Mouse (Mus musculus): ENCODE results near the gene Chmp6. TPM values are rescaled to one million over a fixed set of nuclear protein-coding genes. Genes with fewer than 3 reads are reported as not detected.

The Chmp6 gene
- polyA plus RNA-seq, 1 experiment: 38.0 TPM

DNA sequence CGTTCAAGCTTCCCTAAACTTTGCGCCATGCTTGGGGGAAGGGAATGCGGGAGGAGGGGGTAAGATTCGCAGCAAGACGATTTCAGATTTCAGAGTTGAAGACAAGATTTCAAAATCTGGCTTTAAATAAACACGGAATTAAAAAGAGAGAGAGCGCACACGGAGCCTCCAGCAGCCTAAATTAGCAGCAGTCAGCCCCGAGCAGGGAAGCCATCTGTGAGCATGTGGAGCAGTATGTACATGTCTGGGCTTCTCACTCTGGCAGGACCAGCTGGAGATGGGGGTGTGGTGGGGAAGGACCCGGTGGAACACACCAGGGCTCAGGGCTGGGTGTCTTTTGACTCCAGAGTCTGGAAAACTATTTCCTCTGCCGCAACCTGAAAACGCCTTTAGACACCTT lies 24.0 kb downstream of the Chmp6 start:
- DNase-seq (ENCODE audit: low spot score): no peak

- DNase-seq (ENCODE audit: low spot score): no peak
Measured at GRCm38 (mm10) chr11:119937772-119938502, 24.7 kb downstream of the Chmp6 start.

GRCm38 (mm10) chr11:119939073-119939710 lies 26.0 kb downstream of the Chmp6 start:
- no peak for DNase-seq (ENCODE audit: low spot score)

DNA sequence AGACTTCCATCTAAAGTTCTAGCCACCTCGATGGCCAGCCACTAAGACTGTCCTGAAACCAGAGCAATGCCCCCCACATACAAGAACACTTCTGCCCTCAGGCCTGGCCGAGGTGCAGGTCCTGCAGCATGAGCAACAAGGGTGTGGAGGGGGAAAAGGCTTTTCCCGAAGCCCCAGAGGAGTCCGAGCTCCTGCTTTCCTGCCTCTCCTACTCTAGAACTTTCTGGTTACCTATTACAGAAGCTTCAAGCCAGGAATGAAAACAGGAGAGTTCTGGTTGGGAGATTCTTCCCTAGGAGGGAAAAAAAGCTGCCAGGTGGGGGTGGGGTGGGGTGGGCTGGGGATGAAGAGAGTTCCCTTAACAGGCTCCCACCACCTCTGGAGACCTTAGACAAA lies 26.5 kb downstream of the Chmp6 start:
- DNase-seq (ENCODE audit: low spot score): no peak

- no peak for DNase-seq (ENCODE audit: low spot score)
Measured at GRCm38 (mm10) chr11:119940142-119940541, 26.9 kb downstream of the Chmp6 start.

GRCm38 (mm10) chr11:119941794-119942193 lies 28.6 kb downstream of the Chmp6 start:
- no peak for DNase-seq (ENCODE audit: low spot score)

- DNase-seq (ENCODE audit: low spot score): no peak
Measured at GRCm38 (mm10) chr11:119942201-119942726, 29.0 kb downstream of the Chmp6 start.

- DNase-seq (ENCODE audit: low spot score): peak; percentile 98
Measured at GRCm38 (mm10) chr11:119942727-119943427, 29.6 kb downstream of the Chmp6 start, which contains the start of gene Baiap2. Gene Baiap2, plus strand, starts transcription at chr11:119942763.

GRCm38 (mm10) chr11:119943428-119943988 lies 30.3 kb downstream of the Chmp6 start:
- DNase-seq (ENCODE audit: low spot score): no peak

DNA sequence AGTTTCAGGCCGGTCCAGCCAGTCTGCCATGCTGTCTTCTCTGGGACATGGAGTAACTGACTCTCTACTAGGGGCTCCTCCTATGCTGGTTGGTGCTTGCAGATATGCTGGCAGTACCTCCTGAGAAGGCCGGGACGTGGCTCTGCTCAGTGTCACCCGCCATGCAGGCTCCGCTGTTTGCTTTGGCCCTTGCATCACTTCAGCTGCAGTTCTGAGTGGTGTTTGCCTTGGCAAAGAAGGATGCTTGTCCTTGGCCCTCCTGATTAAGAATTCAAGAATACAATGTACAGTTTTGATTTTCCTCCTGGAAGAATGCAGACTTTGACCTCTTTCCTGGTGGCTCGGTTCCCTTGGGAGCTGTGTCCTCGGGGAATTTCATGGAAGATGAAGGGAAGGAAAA lies 32.1 kb downstream of the Chmp6 start:
- DNase-seq (ENCODE audit: low spot score): no peak

GRCm38 (mm10) chr11:119947426-119947825 lies 34.2 kb downstream of the Chmp6 start:
- no peak for DNase-seq (ENCODE audit: low spot score)

GRCm38 (mm10) chr11:119947897-119948296 lies 34.7 kb downstream of the Chmp6 start:
- DNase-seq (ENCODE audit: low spot score): no peak

DNA sequence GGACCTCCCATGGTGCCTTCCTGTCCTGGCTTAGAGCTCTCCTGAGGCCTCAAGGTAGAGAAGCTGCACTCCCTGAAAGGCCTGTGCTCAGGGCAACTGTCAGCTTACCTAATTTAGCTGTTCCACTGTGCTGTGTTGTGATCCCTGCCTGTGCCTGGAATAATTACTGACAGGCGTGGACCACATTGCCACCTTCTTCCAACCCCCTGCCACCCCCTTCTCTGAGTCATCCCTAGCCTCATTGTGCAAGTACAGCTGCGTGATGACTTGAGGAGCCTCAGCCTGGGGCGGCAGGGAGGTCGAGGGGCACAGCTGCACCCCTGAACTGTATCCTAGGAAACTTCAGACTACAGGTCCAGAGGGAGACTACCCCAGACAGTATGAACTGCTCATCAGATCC lies 35.1 kb downstream of the Chmp6 start:
- DNase-seq (ENCODE audit: low spot score): no peak

DNA sequence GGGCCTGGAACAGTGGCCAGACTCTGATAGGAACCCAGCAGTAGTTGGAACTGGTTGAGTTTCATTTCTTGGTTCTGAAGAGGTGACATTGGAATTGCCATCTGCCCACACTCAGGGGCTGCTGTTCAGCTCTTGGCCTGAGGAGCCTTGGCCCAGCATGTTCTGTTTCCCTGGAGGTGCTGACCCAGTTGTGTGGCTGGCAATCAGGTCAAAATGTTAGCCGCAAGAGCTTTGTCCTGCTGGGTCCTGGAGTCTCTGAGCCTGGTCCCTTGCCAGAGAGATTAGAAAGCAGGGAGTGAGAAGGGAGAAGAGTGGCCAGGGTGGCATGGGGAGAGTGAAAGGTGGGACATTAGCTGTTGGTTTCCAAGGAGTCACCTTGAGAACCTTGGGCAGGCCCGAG lies 35.6 kb downstream of the Chmp6 start:
- no peak for DNase-seq (ENCODE audit: low spot score)

DNA sequence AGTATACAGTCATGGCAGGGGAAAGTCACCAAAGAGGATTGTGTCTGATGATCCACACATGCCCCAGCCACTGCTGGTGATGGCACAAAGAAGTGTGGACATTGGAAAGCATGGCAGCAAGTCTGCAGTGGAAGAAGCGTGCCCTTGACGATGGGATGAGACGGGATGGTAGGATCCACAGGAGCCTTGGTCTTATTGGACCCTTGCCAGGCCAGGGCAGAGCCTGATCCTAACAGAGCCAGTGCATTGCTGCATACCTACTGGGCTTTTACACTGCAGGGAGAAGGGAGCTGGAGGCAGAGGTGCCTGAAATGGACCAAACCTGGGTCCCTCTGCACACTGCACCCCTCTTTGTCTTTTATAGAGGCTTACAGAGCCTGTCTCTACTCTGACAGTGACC lies 37.3 kb downstream of the Chmp6 start:
- no peak for DNase-seq (ENCODE audit: low spot score)

DNA sequence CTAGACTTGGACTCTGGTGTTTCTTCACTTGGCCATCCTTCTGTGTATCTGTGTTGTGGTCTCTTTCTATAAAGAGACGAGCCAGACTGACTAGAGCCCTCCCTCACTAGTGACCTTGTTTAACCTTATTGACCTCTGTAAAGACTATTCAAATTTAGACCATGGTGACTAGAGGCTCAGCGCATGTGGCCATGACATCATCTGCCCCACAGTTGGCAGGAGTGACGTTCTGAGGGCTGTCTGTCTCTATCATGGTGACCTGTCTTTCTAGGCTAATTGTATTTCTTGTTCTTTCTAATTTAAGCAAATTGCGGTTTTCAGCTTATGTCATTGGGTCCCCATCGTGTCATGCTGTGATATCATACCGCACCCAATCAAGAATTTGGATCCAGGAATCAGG lies 38.1 kb downstream of the Chmp6 start:
- DNase-seq (ENCODE audit: low spot score): no peak

GRCm38 (mm10) chr11:119952429-119953224 lies 39.4 kb downstream of the Chmp6 start:
- DNase-seq (ENCODE audit: low spot score): no peak

DNA sequence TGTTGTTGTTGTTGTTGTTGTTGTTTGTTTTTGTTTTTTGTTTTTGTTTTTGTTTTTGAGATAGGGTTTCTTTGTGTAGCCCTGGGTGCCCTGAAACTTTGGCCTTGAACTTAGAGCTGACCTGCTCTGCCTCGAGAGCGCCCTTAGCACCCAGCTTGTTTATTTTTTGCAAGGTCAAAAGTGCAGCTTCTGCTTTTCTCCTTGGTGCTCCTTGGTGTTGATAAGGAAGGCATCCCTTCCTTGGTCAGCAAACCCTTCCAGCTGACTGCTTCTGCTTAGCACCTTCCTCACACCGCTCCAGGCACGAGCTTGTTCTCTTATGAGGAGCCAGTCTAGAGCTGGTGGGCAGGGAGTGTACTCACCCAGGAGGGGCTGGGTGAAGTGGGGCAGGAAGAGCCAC lies 41.0 kb downstream of the Chmp6 start:
- DNase-seq (ENCODE audit: low spot score): no peak

DNA sequence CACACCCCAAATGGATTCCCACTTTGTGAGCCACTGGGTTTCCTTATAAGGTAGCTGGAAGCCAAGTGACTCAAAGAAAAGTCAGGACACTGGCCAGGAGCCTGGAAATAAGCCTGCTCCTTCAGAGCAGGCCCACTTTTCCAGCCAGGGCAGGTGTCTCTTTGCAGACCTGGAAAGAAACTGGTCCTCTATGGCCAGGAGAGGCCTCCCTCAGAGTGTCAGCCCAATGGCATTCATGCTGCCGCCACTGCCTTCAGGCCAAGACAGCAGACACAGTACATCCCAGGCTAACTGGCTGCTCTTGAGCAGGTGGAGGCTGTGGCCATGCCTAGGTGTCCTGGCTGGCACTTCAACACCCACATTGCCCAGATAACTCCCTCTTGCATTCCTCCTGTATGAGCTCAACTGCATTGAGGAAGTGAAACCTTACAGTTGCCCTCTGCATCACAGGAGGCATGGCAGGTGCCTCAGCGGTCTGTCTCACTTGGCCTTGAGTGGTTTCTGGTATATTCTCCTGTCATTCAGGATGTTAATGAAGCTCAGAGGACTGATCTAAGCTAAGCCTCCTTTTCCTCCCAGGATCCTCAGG lies 41.6 kb downstream of the Chmp6 start:
- no peak for DNase-seq (ENCODE audit: low spot score)

DNA sequence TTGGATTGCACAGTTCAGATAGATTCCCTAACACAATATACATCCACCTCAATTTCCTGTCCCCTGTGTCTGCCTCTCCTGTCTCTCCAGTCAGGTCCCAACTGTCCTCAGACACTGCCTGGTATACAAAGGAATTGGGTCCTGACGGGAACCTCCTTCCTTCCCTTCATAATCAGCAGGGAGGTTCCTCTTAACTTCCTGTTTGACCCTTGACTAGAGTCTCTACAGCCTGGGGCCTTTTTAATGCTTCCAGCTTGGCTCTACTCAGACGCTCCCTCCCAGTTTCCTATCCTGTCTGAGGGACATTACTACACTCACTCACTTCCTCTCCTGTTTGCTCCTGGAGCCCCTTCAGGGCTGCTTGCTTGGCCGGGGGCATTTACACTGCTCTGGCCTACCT lies 42.2 kb downstream of the Chmp6 start:
- no peak for DNase-seq (ENCODE audit: low spot score)

GRCm38 (mm10) chr11:119956590-119956989 lies 43.3 kb downstream of the Chmp6 start:
- no peak for DNase-seq (ENCODE audit: low spot score)
